Mouse (Mus musculus): ENCODE results near the gene Etv6.

- no peak for TF ChIP-seq CTCF (IDR thresholded peaks at IDR 0.05; ENCODE audit: low read depth, low read length)
- TF ChIP-seq POLR2A (IDR thresholded peaks at IDR 0.05; ENCODE audit: extremely low read depth, insufficient read depth, low read length) = no peak
These were observed 83.6 kb downstream of the Etv6 start for GRCm38 (mm10) chr6:134119136-134119535.
